Mouse (Mus musculus): ENCODE data around the gene Msh5.

DNA sequence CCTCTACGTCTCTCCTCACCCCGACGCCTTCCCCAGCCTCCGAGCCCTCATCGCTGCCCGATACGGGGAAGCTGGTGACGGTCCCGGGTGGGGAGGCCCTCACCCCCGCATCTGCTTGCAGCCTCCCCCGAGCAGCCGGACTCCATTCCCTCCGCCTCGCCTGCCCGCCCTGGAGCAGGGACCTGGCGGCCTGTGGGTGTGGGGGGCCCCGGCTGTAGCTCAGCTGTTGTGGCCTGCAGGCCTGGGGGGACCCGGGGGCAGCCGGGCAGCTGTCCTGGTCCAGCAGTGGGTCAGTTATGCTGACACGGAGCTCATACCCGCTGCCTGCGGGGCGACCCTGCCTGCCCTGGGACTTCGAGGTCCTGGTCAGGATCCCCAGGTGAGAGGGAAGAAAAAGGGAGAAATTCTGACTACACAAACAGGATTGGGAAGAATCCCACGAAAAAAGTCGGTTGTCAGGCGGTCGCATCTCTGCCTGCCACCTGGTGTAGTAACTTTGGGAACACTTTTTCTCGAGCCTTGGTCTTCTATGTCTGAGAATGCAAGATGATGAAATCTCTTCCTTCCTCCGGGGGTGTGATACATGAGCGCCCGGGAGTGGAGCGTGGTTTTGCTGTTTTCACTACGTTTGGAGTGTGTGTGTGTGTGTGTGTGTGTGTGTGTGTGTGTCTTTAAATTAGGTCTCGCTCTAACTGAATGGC is 44.9 kb downstream of the Msh5 start:
- TF ChIP-seq MXI1 (IDR thresholded peaks at IDR 0.05; ENCODE audit: low read depth, low read length) = no peak; the same call in 1 of the 2 replicates
- no peak for TF ChIP-seq GATA1 (IDR thresholded peaks at IDR 0.05; ENCODE audit: low read depth, low read length)
- peak in 1 of 2 experiments; percentile 50; a peak in 1 of 4 replicates for TF ChIP-seq POLR2A (IDR thresholded peaks at IDR 0.05; ENCODE audit: control insufficient read depth in 1 of 2, insufficient read depth in 1 of 2, low read depth in 1 of 2, low read length in 2 of 2, poor library complexity in 1 of 2)
- TF ChIP-seq EP300 (IDR thresholded peaks at IDR 0.05; ENCODE audit: low read depth in 1 of 2, low read length in 2 of 2) = no peak; a peak in 1 of 4 replicates
- no peak for TF ChIP-seq GABPA (IDR thresholded peaks at IDR 0.05; ENCODE audit: low read depth, low read length)
- no peak for TF ChIP-seq CTCF (IDR thresholded peaks at IDR 0.05 in 2 of 3, conservative IDR thresholded peaks at IDR 0.05 in 1 of 3; ENCODE audit: control insufficient read depth in 1 of 3, insufficient read depth in 1 of 3, low read depth in 2 of 3, low read length in 3 of 3, poor library complexity in 1 of 3, severe bottlenecking in 1 of 3)
- no peak for TF ChIP-seq MAFK (IDR thresholded peaks at IDR 0.05; ENCODE audit: borderline replicate concordance, low read depth, low read length)
- no peak for TF ChIP-seq ZNF384 (IDR thresholded peaks at IDR 0.05; ENCODE audit: low read depth, low read length)

Data from MEL (cell line).